ENCODE assay signal across 8 mouse cellular contexts in genomic region chr8:70332070-70332877, GRCm38 (mm10). TPM values are rescaled to one million over a fixed set of nuclear protein-coding genes. Genes with fewer than 3 reads are reported as not detected.
DNase-seq lines count a peak whose midpoint lies in the region; ATAC-seq and TF ChIP-seq lines count a peak whose summit lies in the region.

No protein-coding gene starts in this region.

- H3K9me3 ChIP-seq in forebrain, postnatal 0 days (ENCODE audit: low read length), result no peaks in the 10 kb centered on the region
- no peaks in the 10 kb centered on the region for H3K9me3 ChIP-seq in hindbrain, embryonic 15.5 days

- peaks cover 89% of the 10 kb centered on the region for H3K36me3 ChIP-seq in forebrain, postnatal 0 days (ENCODE audit: insufficient read depth)
- peaks cover 65% of the 10 kb centered on the region for H3K36me3 ChIP-seq in hindbrain, embryonic 15.5 days
- peaks cover 26% of the 10 kb centered on the region for H3K36me3 ChIP-seq in splenic B cell, adult 2 months (ENCODE audit: control insufficient read depth, insufficient read depth, low read length, poor library complexity, severe bottlenecking)

- WGBS in forebrain, postnatal 0 days, result 23% methylated on average over 41 of the region's 41 CpGs
- WGBS in hindbrain, embryonic 15.5 days, result 22% methylated on average over 41 of the region's 41 CpGs

- ATAC-seq in forebrain, postnatal 0 days, result peak; percentile 80
- ATAC-seq in hindbrain, embryonic 15.5 days (ENCODE audit: low FRiP score, low read depth), result peak; percentile 76

- H3K27me3 ChIP-seq in forebrain, postnatal 0 days (ENCODE audit: insufficient read depth, low read length), result no peaks in the 10 kb centered on the region
- H3K27me3 ChIP-seq in hindbrain, embryonic 15.5 days, result no peaks in the 10 kb centered on the region
- no peaks in the 10 kb centered on the region for H3K27me3 ChIP-seq in splenic B cell, adult 2 months (ENCODE audit: control insufficient read depth, insufficient read depth, low read length, poor library complexity, severe bottlenecking)

- peak; percentile 63 for DNase-seq in NIH3T3 (ENCODE audit: low read depth)
- peak; percentile 86 for DNase-seq in cerebellum, adult 8-10 months
- peak; percentile 89 for DNase-seq in forebrain, postnatal 0 days
- peak; percentile 59 to 86 for DNase-seq in left cerebral cortex, postnatal 10 days (ENCODE audit: extremely low spot score in 1 of 2, low spot score in 2 of 2)
- peak; percentile 56 for DNase-seq in lung, postnatal 36 days
- peak; percentile 22 for DNase-seq in splenic B cell, adult 2 months (ENCODE audit: low read depth, low spot score)
- no peak for DNase-seq in thymus, adult 18-20 months

- intact Hi-C loops in left cerebral cortex, postnatal 10 days (cut with DNase I), result no loop called here

- peak overlapping the region; percentile 45 for H3K27ac ChIP-seq in forebrain, postnatal 0 days (ENCODE audit: low read depth, low read length)
- peak overlapping the region; percentile 51; the same call in 1 of the 2 replicates for H3K27ac ChIP-seq in hindbrain, embryonic 15.5 days (replicated peaks)

- peak; percentile 88 for TF ChIP-seq CTCF in forebrain, postnatal 0 days (IDR thresholded peaks at IDR 0.05; ENCODE audit: low read depth)

- peak overlapping the region; percentile 17; the same call in 1 of the 2 replicates for H3K4me2 ChIP-seq in forebrain, postnatal 0 days (ENCODE audit: low read depth)
- H3K4me2 ChIP-seq in hindbrain, embryonic 15.5 days, result no peak overlapping the region

- H3K4me1 ChIP-seq in forebrain, postnatal 0 days (ENCODE audit: insufficient read depth), result peaks cover 9% of the 10 kb centered on the region; the same call in 1 of the 2 replicates
- peaks cover 25% of the 10 kb centered on the region for H3K4me1 ChIP-seq in hindbrain, embryonic 15.5 days (replicated peaks)

- H3K4me3 ChIP-seq in forebrain, postnatal 0 days (ENCODE audit: low read depth, low read length), result no peak overlapping the region
- no peak overlapping the region for H3K4me3 ChIP-seq in hindbrain, embryonic 15.5 days

- peak overlapping the region; percentile 18; the same call in 1 of the 2 replicates for H3K9ac ChIP-seq in forebrain, postnatal 0 days
- 0 out of 2 replicates have a peak overlapping the region, but pooled peaks have one; percentile 9 for H3K9ac ChIP-seq in hindbrain, embryonic 15.5 days

RNA-seq across cellular contexts. Expression of gene Gdf1, which starts 2.7 kb away (rescaled TPM):
- total RNA-seq in forebrain, postnatal 0 days (2014; rRNA removed), result 8.1 and 9.3 TPM in 2 replicates
- polyA plus RNA-seq in forebrain, postnatal 0 days (2015; fragmentation: Nextera tagmentation; extraction: Ambion mirVana), result 6.2 and 8.0 TPM in 2 replicates
- 2.8 and 7.8 TPM in 2 replicates for polyA plus RNA-seq in hindbrain, embryonic 15.5 days (2015; fragmentation: Nextera tagmentation; extraction: Ambion mirVana)
- total RNA-seq in left cerebral cortex, postnatal 10 days (2021), result 10 to 100 TPM in 1 of 2 experiments, 1 to 10 TPM in 1; 6.6 to 13.0 TPM

RNA-seq across cellular contexts. Expression of gene Cers1, which starts 16.7 kb away (rescaled TPM):
- total RNA-seq in forebrain, postnatal 0 days (2014; rRNA removed), result 52.5 and 58.4 TPM in 2 replicates
- polyA plus RNA-seq in forebrain, postnatal 0 days (2015; fragmentation: Nextera tagmentation; extraction: Ambion mirVana), result 37.8 and 45.3 TPM in 2 replicates
- polyA plus RNA-seq in hindbrain, embryonic 15.5 days (2015; fragmentation: Nextera tagmentation; extraction: Ambion mirVana), result 37.8 and 43.2 TPM in 2 replicates
- total RNA-seq in left cerebral cortex, postnatal 10 days (2021), result 10 to 100 TPM; 97.9 to 98.4 TPM

RNA-seq across cellular contexts. Expression of gene Upf1, which starts 20.8 kb away (rescaled TPM):
- total RNA-seq in forebrain, postnatal 0 days (2014; rRNA removed), result 28.1 and 38.7 TPM in 2 replicates
- 7.1 and 9.0 TPM in 2 replicates for polyA plus RNA-seq in forebrain, postnatal 0 days (2015; fragmentation: Nextera tagmentation; extraction: Ambion mirVana)
- 14.5 and 15.1 TPM in 2 replicates for polyA plus RNA-seq in hindbrain, embryonic 15.5 days (2015; fragmentation: Nextera tagmentation; extraction: Ambion mirVana)
- total RNA-seq in left cerebral cortex, postnatal 10 days (2021), result 10 to 100 TPM; 46.9 to 48.1 TPM

RNA-seq across cellular contexts. Expression of gene Cope, which starts 30.0 kb away (rescaled TPM):
- 86.6 and 110 TPM in 2 replicates for total RNA-seq in forebrain, postnatal 0 days (2014; rRNA removed)
- 259 and 296 TPM in 2 replicates for polyA plus RNA-seq in forebrain, postnatal 0 days (2015; fragmentation: Nextera tagmentation; extraction: Ambion mirVana)
- 291 and 295 TPM in 2 replicates for polyA plus RNA-seq in hindbrain, embryonic 15.5 days (2015; fragmentation: Nextera tagmentation; extraction: Ambion mirVana)
- 100 to 1,000 TPM; 124 to 134 TPM for total RNA-seq in left cerebral cortex, postnatal 10 days (2021)

RNA-seq across cellular contexts. Expression of gene Ddx49, which starts 30.0 kb away (rescaled TPM):
- total RNA-seq in forebrain, postnatal 0 days (2014; rRNA removed), result 46.6 and 49.3 TPM in 2 replicates
- 49.3 and 54.9 TPM in 2 replicates for polyA plus RNA-seq in forebrain, postnatal 0 days (2015; fragmentation: Nextera tagmentation; extraction: Ambion mirVana)
- polyA plus RNA-seq in hindbrain, embryonic 15.5 days (2015; fragmentation: Nextera tagmentation; extraction: Ambion mirVana), result 44.2 and 46.3 TPM in 2 replicates
- total RNA-seq in left cerebral cortex, postnatal 10 days (2021), result 10 to 100 TPM; 64.9 to 65.2 TPM

Comparison
In these comparisons a context has a peak if more than half of its experiments do, and no peak if none do; other contexts are left out.
1. DNase-seq: peak in NIH3T3 (single experiment), cerebellum, adult 8-10 months (single experiment), forebrain, postnatal 0 days (single experiment), left cerebral cortex, postnatal 10 days (2 of 2), lung, postnatal 36 days (single experiment) and splenic B cell, adult 2 months (single experiment); none in thymus, adult 18-20 months (0 of 2).